In genomic region chr2:29787104-29787917, GRCm38 (mm10) we compare ENCODE assay signal across 7 mouse cellular contexts. TPM values are rescaled to one million over a fixed set of nuclear protein-coding genes. Genes with fewer than 3 reads are reported as not detected.
DNase-seq lines count a peak whose midpoint lies in the region; ATAC-seq and TF ChIP-seq lines count a peak whose summit lies in the region.

TSS of gene Coq4 (plus strand) at chr2:29787493.

- peaks cover 64% of the 10 kb centered on the region for H3K36me3 ChIP-seq in embryonic facial prominence, embryonic 12.5 days
- H3K36me3 ChIP-seq in kidney, adult 2 months (ENCODE audit: control insufficient read depth, insufficient read depth, low read length), result no peaks in the 10 kb centered on the region; the same call in 1 of the 2 replicates
- H3K36me3 ChIP-seq in limb, embryonic 12.5 days, result peaks cover 62% of the 10 kb centered on the region
- H3K36me3 ChIP-seq in midbrain, embryonic 15.5 days (replicated peaks), result peaks cover 36% of the 10 kb centered on the region
- peaks cover 17% of the 10 kb centered on the region for H3K36me3 ChIP-seq in spleen, adult 2 months (ENCODE audit: control insufficient read depth, insufficient read depth, low read length)

- peak within 1 kb of the TSS; percentile 89 for H3K4me3 ChIP-seq in embryonic facial prominence, embryonic 12.5 days
- peak within 1 kb of the TSS; percentile 94 for H3K4me3 ChIP-seq in kidney, adult 2 months (ENCODE audit: insufficient read depth, low read depth, low read length)
- H3K4me3 ChIP-seq in limb, embryonic 12.5 days (replicated peaks), result peak within 1 kb of the TSS; percentile 81
- H3K4me3 ChIP-seq in midbrain, embryonic 15.5 days, result peak within 1 kb of the TSS; percentile 91
- peak within 1 kb of the TSS; percentile 85 for H3K4me3 ChIP-seq in spleen, adult 2 months (ENCODE audit: extremely low read depth, insufficient read depth, insufficient read length)

- H3K27me3 ChIP-seq in embryonic facial prominence, embryonic 12.5 days, result no peaks in the 10 kb centered on the region
- no peaks in the 10 kb centered on the region for H3K27me3 ChIP-seq in kidney, adult 2 months (replicated peaks; ENCODE audit: control insufficient read depth, insufficient read depth, low read length)
- no peaks in the 10 kb centered on the region for H3K27me3 ChIP-seq in limb, embryonic 12.5 days
- H3K27me3 ChIP-seq in midbrain, embryonic 15.5 days (replicated peaks), result no peaks in the 10 kb centered on the region
- H3K27me3 ChIP-seq in spleen, adult 2 months (ENCODE audit: control insufficient read depth, insufficient read depth, low read length), result no peaks in the 10 kb centered on the region

- TF ChIP-seq CTCF in kidney, adult 2 months (conservative IDR thresholded peaks at IDR 0.05; ENCODE audit: insufficient read depth, insufficient read length, low read depth, low read length), result no peak
- TF ChIP-seq CTCF in spleen, adult 2 months (IDR thresholded peaks at IDR 0.05; ENCODE audit: extremely low read depth, insufficient read depth, insufficient read length, insufficient replicate concordance), result 0 out of 2 replicates have a peak, but pooled peaks have one; percentile 4

- H3K9ac ChIP-seq in embryonic facial prominence, embryonic 12.5 days, result peak within 1 kb of the TSS; percentile 75
- H3K9ac ChIP-seq in limb, embryonic 12.5 days (replicated peaks), result peak within 1 kb of the TSS; percentile 75
- H3K9ac ChIP-seq in midbrain, embryonic 15.5 days, result peak within 1 kb of the TSS; percentile 82

- H3K27ac ChIP-seq in embryonic facial prominence, embryonic 12.5 days, result peak within 1 kb of the TSS; percentile 46; the same call in 1 of the 2 replicates
- H3K27ac ChIP-seq in kidney, adult 2 months (ENCODE audit: insufficient read depth, low read depth, low read length), result peak within 1 kb of the TSS; percentile 77
- H3K27ac ChIP-seq in limb, embryonic 12.5 days, result peak within 1 kb of the TSS; percentile 36; the same call in 1 of the 2 replicates
- H3K27ac ChIP-seq in midbrain, embryonic 15.5 days, result peak within 1 kb of the TSS; percentile 81
- peak within 1 kb of the TSS; percentile 54 for H3K27ac ChIP-seq in spleen, adult 2 months (ENCODE audit: insufficient read depth, low read length)

- 1% methylated on average over 31 of the region's 31 CpGs for WGBS in embryonic facial prominence, embryonic 12.5 days
- 2% methylated on average over 31 of the region's 31 CpGs for WGBS in kidney, adult 2 months
- 2% methylated on average over 31 of the region's 31 CpGs for WGBS in limb, embryonic 12.5 days
- WGBS in midbrain, embryonic 15.5 days, result under 1% methylated on average over 31 of the region's 31 CpGs
- 2% methylated on average over 31 of the region's 31 CpGs for WGBS in spleen, adult 2 months

- no peaks in the 10 kb centered on the region for H3K9me3 ChIP-seq in embryonic facial prominence, embryonic 12.5 days
- 0 out of 2 replicates have a peak, but pooled peaks cover under 1% of the 10 kb centered on the region for H3K9me3 ChIP-seq in limb, embryonic 12.5 days
- H3K9me3 ChIP-seq in midbrain, embryonic 15.5 days, result no peaks in the 10 kb centered on the region

- no peak for ATAC-seq in embryonic facial prominence, embryonic 12.5 days (ENCODE audit: insufficient number of reproducible peaks, insufficient read depth, low FRiP score, low TSS enrichment)
- ATAC-seq in limb, embryonic 12.5 days (ENCODE audit: insufficient number of reproducible peaks, insufficient read depth, low FRiP score, low TSS enrichment, low read depth), result peak; percentile 71; the same call in 1 of the 2 replicates
- peak; percentile 93 for ATAC-seq in midbrain, embryonic 15.5 days (replicated peaks)

- peak; percentile 79 for DNase-seq in adrenal gland, postnatal 25 days
- peak; percentile 94 for DNase-seq in heart, adult 18-20 months
- DNase-seq in kidney, adult 2 months, result peak; percentile 97
- DNase-seq in spleen, adult 2 months (ENCODE audit: low read depth in 1 of 2, low spot score in 2 of 2), result peak; percentile 85 to 92

- peak; percentile 46 for TF ChIP-seq POLR2A in kidney, adult 2 months (IDR thresholded peaks at IDR 0.05; ENCODE audit: low read depth, low read length)
- TF ChIP-seq POLR2A in spleen, adult 2 months (IDR thresholded peaks at IDR 0.05; ENCODE audit: low read depth, low read length), result peak; percentile 27; the same call in 1 of the 2 replicates

- peaks cover 16% of the 10 kb centered on the region for H3K4me1 ChIP-seq in embryonic facial prominence, embryonic 12.5 days
- 0 out of 2 replicates have a peak, but pooled peaks cover 3% of the 10 kb centered on the region for H3K4me1 ChIP-seq in kidney, adult 2 months (ENCODE audit: control insufficient read depth, insufficient read depth, low read length)
- H3K4me1 ChIP-seq in limb, embryonic 12.5 days (replicated peaks), result peaks cover 15% of the 10 kb centered on the region
- H3K4me1 ChIP-seq in midbrain, embryonic 15.5 days, result peaks cover 20% of the 10 kb centered on the region
- H3K4me1 ChIP-seq in spleen, adult 2 months (ENCODE audit: control insufficient read depth, insufficient read depth, insufficient read length), result 0 out of 2 replicates have a peak, but pooled peaks cover 3% of the 10 kb centered on the region

- peak within 1 kb of the TSS; percentile 80 for H3K4me2 ChIP-seq in embryonic facial prominence, embryonic 12.5 days (replicated peaks)
- H3K4me2 ChIP-seq in limb, embryonic 12.5 days, result peak within 1 kb of the TSS; percentile 83
- peak within 1 kb of the TSS; percentile 81 for H3K4me2 ChIP-seq in midbrain, embryonic 15.5 days

RNA-seq across cellular contexts. Expression of gene Coq4, which starts in this region (rescaled TPM):
- total RNA-seq in adrenal gland, postnatal 25 days (2021), result 19.7 and 23.0 TPM in 2 replicates
- polyA plus RNA-seq in embryonic facial prominence, embryonic 12.5 days (2016; fragmentation: Nextera tagmentation; extraction: Ambion mirVana), result 31.8 and 36.7 TPM in 2 replicates
- total RNA-seq in heart, adult 18-20 months (2021), result 10 to 100 TPM; 16.8 to 18.9 TPM
- polyA plus RNA-seq in kidney, adult 2 months (2012; rRNA removed), result 87.5 and 111 TPM in 2 replicates
- 32.3 and 34.7 TPM in 2 replicates for polyA plus RNA-seq in limb, embryonic 12.5 days (2016; fragmentation: Nextera tagmentation; extraction: Ambion mirVana)
- polyA plus RNA-seq in midbrain, embryonic 15.5 days (2015; fragmentation: Nextera tagmentation; extraction: Ambion mirVana), result 40.2 and 40.9 TPM in 2 replicates
- 31.9 and 32.6 TPM in 2 replicates for polyA plus RNA-seq in spleen, adult 2 months (2012; rRNA removed)
